Mouse (Mus musculus) midbrain, embryonic 10.5 days (tissue): ENCODE measurements around the gene Cdhr2. TPM values are rescaled to one million over a fixed set of nuclear protein-coding genes. Genes with fewer than 3 reads are reported as not detected.

Source experiments
- DNase-seq: peaks from one replicate; pipeline ENCODE4 v3.0.0-alpha.2; 2017; ENCODE audit warnings: low spot score
- H3K27ac ChIP-seq: fragments of 300-500 bp; sonication (generic); replicated peaks from 2 replicates; pipeline ENCODE4 v1.5.1; 2016; ENCODE audit warnings: mild to moderate bottlenecking
- H3K27me3 ChIP-seq: fragments of 300-500 bp; sonication (generic); 2 replicates; pipeline ENCODE4 v1.6.1; 2016; ENCODE audit warnings: low read depth, mild to moderate bottlenecking; ENCODE audit not compliant: poor library complexity, severe bottlenecking
- H3K36me3 ChIP-seq: fragments of 300-500 bp; sonication (generic); 2 replicates; pipeline ENCODE4 v1.6.1; 2016; ENCODE audit warnings: mild to moderate bottlenecking, moderate library complexity
- H3K4me1 ChIP-seq: fragments of 300-500 bp; sonication (generic); 2 replicates; pipeline ENCODE4 v1.6.1; 2016
- H3K4me3 ChIP-seq: fragments of 300-500 bp; sonication (generic); 2 replicates; pipeline ENCODE4 v1.5.1; 2016; ENCODE audit warnings: mild to moderate bottlenecking, moderate library complexity
- H3K9me3 ChIP-seq: fragments of 300-500 bp; sonication (generic); replicated peaks from 2 replicates; pipeline ENCODE4 v1.6.1; 2016; ENCODE audit warnings: mild to moderate bottlenecking
- WGBS: fragments of 180-500 bp; shearing (Covaris S2); methylation state at CpG from one replicate; pipeline ENCODE4 v1.1.7; 2016; 5-methylcytosine and 5-hydroxymethylcytosine counted together
- polyA plus RNA-seq: library from polyadenylated mRNA; unstranded; fragments of >200 nt; fragmentation: Nextera tagmentation; extraction: Ambion mirVana; gene quantifications from 2 replicates; pipeline ENCODE4 v1.2.1, GENCODE M21; 2016

The Cdhr2 gene
- polyA plus RNA-seq, 1 experiment from 2014 or later = not detected

DNA sequence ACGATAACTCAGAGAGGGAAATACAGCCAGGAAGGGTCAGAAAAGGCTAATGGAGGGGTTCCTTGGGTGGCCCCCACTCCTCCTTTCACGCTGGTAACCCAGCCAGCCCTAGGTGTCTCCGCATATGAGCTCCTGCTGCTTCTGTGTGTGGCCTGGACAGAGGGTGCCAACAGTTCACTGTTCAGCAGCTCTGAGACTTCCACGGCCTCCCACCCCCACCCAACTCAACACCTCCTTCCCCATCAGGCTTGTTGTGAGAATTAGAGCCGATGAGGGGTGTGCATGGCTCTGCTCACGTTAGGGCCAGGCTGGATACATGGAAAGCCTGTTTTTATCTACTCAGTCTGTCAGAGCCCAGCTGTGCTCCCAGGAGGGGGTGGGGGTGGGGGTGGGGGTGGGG, 44.8 kb downstream of the Cdhr2 start:
- Histone ChIP-seq H3K9me3 (no peaks in the 10 kb centered on the region), H3K36me3 (0 out of 2 replicates have a peak, but pooled peaks cover 15% of the 10 kb centered on the region), H3K4me1 (peaks cover 44% of the 10 kb centered on the region), H3K27me3 (peaks cover 41% of the 10 kb centered on the region), H3K4me3 (no peak overlapping the region), H3K27ac (no peak overlapping the region)
- WGBS = 53% methylated on average over 6 of the region's 6 CpGs
- no peak for DNase-seq

DNA sequence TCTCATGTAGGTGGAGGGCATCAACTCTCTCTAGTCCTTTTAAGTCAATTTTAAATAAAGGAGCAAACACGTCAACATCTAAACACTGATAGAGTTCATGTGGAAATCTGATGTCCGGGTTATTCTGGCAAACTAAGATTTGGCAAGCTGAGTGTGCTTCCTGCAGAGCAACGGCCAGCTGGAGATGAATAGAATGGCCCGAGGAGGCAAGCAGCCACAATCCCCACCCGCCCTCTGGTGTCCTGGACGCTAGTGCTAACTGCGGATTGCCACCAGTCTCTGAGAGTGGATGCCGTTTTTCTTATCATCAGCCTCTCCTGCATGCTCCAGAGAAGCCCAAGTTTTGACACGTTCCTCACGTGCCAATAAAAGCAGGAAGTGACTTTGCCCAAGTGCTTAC, 45.6 kb downstream of the Cdhr2 start:
- no peaks in the 10 kb centered on the region for H3K9me3 ChIP-seq
- H3K4me1 ChIP-seq = peaks cover 44% of the 10 kb centered on the region
- 0 out of 2 replicates have a peak, but pooled peaks cover 7% of the 10 kb centered on the region for H3K36me3 ChIP-seq
- H3K27me3 ChIP-seq = peaks cover 48% of the 10 kb centered on the region
- no peak for DNase-seq
- H3K27ac ChIP-seq = no peak overlapping the region
- 47% methylated on average over 10 of the region's 10 CpGs for WGBS
- no peak overlapping the region; the same call in 1 of the 2 replicates for H3K4me3 ChIP-seq

DNA sequence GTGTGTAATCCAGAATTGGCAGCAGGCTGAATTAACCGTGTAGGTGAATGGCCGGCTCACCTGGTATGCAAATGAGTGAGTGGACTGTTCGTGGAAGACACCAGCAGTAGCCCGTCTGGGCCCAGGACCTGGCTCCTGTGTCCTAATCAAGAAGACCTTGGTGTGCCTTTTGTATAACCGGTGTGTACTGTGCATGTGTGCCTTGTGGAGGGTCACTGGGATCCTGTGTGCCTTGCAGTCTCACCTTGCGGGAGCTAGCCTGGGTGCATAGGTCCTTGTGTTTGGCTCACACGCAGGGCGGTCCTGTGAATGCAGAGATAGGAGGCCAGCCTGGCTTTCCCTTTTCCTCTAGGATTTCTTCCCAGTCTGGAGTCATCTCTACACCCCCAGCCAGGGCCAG, 46.9 kb downstream of the Cdhr2 start:
- 86% methylated on average over 8 of the region's 8 CpGs for WGBS
- Histone ChIP-seq H3K9me3 (no peaks in the 10 kb centered on the region), H3K4me1 (peaks cover 44% of the 10 kb centered on the region), H3K4me3 (peak overlapping the region; percentile 75), H3K27ac (peak overlapping the region; percentile 87; the same call in 1 of the 2 replicates), H3K27me3 (peaks cover 54% of the 10 kb centered on the region), H3K36me3 (0 out of 2 replicates have a peak, but pooled peaks cover 7% of the 10 kb centered on the region)
- no peak for DNase-seq

DNA sequence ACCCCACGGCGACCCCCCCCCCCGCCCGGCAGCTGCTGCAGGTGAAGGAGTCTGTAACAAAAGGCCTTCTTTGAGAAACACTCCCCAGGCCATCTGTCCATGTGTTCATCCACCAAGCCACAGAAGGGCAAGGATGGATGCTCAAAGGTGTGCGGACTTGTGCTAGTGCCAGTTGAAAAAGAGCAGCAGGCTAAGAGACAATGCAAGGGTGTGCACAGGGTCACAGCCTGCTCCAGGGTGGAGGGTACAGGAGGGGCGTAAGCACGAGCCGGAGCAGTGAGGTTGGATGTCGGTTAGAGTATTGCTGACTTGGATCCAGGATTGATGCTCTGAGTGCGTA, 47.4 kb downstream of the Cdhr2 start:
- Histone ChIP-seq H3K9me3 (no peaks in the 10 kb centered on the region), H3K4me1 (peaks cover 44% of the 10 kb centered on the region), H3K4me3 (peak overlapping the region; percentile 75), H3K36me3 (0 out of 2 replicates have a peak, but pooled peaks cover 7% of the 10 kb centered on the region), H3K27ac (peak overlapping the region; percentile 87), H3K27me3 (peaks cover 57% of the 10 kb centered on the region)
- 48% methylated on average over 10 of the region's 10 CpGs for WGBS
- no peak for DNase-seq

DNA sequence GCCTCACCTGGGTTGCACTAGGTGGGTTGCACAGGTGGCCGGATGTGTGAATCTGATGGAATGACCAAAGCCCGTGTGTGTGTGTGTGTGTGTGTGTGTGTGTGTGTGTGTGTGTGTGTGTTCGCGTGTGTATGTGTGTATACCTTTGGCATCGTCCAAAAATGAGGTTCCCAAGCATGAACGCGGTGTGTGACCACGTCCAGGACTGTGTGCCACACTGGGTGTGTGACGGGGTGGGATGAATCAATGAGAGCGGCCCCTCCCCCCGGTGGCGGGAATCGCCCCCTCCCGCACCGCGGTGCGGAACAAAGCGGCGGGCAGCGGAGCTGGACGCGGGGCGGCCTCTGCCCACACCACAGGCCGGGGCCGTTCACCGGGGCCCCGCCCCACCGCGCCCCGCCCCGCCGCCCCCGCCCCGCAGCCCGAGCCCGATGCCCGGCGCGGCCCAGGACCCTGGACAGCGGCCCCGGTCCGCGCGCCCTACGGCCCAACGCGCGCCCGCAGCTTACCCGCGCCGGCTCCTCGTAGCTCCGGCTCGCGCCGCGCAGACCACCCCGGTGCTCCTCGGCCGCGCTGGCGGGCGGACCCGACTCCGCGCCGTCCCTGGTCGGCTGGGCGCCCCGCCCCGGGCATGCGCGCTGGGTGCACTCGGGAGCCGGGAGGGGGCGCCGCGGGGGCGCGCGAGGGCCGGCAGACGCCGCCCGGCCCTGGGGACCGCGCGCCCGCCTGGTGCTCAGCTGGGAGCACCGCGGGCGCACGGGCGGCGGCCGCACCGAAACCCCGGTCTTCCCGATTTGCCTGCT, 48.0 kb downstream of the Cdhr2 start:
- peak; percentile 79 for DNase-seq
- Histone ChIP-seq H3K36me3 (0 out of 2 replicates have a peak, but pooled peaks cover 7% of the 10 kb centered on the region), H3K27me3 (peaks cover 63% of the 10 kb centered on the region), H3K4me3 (peak overlapping the region; percentile 75), H3K27ac (peak overlapping the region; percentile 87), H3K9me3 (no peaks in the 10 kb centered on the region), H3K4me1 (peaks cover 50% of the 10 kb centered on the region)
- 2% methylated on average over 93 of the region's 100 CpGs for WGBS

DNA sequence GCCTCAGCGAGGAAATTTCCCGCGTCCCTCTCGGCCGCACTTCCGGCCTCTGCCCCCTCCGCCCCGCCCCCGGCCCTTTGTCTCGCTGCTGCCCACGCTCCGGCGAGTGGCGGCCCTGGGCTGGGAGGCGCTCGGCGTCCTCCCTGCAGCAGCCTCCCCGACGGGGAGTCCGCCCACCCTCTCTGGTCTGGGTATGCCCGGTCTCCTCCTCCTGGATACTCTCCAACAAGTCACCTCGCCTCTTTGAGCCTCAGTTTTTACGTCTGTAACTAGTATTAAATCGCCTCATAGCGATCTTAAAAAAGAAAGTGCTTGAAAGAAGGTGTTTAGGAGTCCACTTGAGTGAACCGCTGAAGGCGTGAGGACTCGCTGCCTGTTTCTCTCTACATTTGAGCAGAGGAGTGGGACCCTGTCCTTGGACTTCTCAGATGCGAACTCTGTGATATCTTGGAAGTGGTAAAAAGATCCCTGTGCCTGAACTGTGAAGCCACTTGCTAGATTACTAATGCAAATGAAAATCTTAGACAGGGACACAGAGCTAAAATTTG, 48.7 kb downstream of the Cdhr2 start, which contains the start of gene Gprin1:
Gene Gprin1 (minus strand): TSS at position 11 of the 548 bp plus-strand sequence.
- no peak for DNase-seq
- Histone ChIP-seq H3K27ac (peak within 1 kb of the TSS; percentile 87), H3K27me3 (peaks cover 69% of the 10 kb centered on the region), H3K9me3 (no peaks in the 10 kb centered on the region), H3K36me3 (0 out of 2 replicates have a peak, but pooled peaks cover 4% of the 10 kb centered on the region), H3K4me3 (peak within 1 kb of the TSS; percentile 75), H3K4me1 (peaks cover 49% of the 10 kb centered on the region)
- WGBS = 3% methylated on average over 29 of the region's 29 CpGs

DNA sequence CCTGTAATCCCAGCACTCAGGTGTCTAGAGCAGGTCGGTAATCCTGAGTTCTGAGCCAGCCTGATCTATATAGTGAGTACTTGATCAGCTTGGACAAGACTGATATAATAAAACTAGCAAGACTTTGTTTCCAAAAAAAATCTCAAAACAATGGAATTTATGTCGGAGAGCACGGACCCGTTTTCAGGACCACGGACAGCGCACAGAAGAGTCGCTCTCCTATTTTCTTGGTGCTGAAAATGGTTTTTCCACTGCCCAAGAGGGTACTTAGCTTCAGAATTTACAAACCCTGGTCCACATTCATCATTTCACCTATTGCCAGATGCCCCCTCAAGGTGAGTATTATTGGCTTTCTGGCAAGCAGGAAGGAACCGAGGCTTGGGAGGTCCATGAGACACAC, 49.4 kb downstream of the Cdhr2 start:
- Histone ChIP-seq H3K4me1 (peaks cover 56% of the 10 kb centered on the region), H3K36me3 (no peaks in the 10 kb centered on the region), H3K9me3 (no peaks in the 10 kb centered on the region), H3K4me3 (no peak overlapping the region), H3K27me3 (peaks cover 75% of the 10 kb centered on the region), H3K27ac (no peak overlapping the region)
- 3% methylated on average over 8 of the region's 8 CpGs for WGBS
- no peak for DNase-seq

DNA sequence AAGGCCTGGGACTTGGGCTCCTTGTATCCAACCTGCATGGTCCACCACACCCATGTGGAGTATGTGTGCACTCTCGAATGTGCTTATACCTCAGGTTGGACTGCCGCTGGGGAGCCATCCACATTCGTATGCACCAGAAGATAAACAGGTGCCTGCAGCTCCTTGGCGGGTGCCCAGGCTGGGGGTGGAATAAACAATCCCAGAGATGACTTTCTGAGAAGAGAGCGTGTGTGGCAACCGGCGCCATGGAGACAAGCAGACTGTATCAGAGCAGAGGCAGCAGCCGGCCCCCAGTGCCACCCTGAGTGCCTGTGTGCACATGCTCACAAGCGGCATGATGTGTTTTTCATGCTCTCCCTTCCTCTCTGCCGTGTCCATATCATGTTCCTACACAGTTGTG, 51.4 kb downstream of the Cdhr2 start:
- WGBS = 76% methylated on average over 10 of the region's 10 CpGs
- no peaks in the 10 kb centered on the region for H3K36me3 ChIP-seq
- no peak overlapping the region for H3K4me3 ChIP-seq
- H3K9me3 ChIP-seq = no peaks in the 10 kb centered on the region
- peaks cover 46% of the 10 kb centered on the region for H3K4me1 ChIP-seq
- H3K27ac ChIP-seq = no peak overlapping the region
- H3K27me3 ChIP-seq = peaks cover 84% of the 10 kb centered on the region
- DNase-seq = no peak

DNA sequence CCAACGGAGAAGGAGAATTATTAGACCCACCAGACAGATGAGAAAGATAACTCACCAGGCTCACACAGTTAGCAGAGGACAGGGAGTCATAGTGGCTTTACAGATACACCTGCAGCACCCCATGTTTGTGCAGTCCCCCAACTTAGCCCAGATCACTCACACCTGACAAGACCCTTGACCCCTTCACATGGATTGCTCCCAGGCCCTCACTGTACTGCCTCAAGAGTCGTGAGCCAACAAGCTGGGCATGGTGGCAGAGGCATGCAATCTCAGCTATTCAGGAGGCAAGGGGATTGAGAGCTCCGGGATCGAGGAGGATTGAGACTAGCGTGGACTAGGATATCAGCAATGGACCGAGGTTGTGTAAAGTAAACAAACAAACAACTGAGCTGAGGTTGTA, 52.5 kb downstream of the Cdhr2 start:
- DNase-seq = no peak
- Histone ChIP-seq H3K4me1 (peaks cover 46% of the 10 kb centered on the region), H3K27me3 (peaks cover 76% of the 10 kb centered on the region), H3K4me3 (no peak overlapping the region), H3K36me3 (no peaks in the 10 kb centered on the region), H3K27ac (no peak overlapping the region), H3K9me3 (no peaks in the 10 kb centered on the region)
- 72% methylated on average over 6 of the region's 6 CpGs for WGBS

DNA sequence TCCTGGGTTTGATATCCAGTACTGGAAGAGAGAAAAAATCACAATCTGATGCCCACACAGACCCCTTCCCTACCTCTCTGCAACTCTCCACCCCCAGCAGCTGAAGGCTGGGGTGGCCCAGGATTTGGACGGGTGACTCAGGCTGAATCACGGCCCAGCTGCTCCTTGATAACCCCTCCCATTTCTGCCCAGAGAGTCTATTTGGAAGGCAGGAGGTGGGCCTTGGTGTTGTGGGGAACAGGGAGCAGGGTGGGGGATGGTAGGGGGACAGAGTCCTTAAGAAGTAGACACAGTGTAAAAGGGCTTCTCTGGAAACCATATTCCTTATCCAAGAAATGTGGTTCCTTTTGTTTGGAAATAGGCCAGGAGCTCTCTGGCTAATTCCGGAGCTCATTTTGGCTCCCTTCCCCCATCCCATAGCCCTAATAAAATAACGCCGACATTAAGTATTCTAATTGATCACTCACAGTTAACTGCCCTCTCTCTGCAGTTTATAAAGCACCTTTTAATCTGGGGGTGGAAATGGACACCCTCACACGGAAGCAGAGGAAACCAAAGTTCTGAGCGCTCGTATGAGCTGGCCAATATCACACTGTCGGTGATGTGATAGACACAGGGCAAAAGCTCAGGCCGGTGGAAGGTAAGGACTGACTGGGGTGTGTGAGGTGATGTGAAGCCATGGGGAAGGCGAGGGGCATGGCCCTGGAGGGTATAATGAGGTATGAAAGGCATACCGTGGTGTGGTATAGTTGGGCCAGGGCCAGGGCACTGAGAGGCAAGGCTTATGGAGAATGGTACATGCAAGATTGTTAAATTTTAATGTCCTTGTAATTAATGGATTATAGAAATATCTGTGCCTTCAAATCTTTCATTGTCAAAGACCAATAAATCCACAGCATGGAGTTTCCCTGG, 53.2 kb downstream of the Cdhr2 start:
- no peak overlapping the region for H3K4me3 ChIP-seq
- peaks cover 77% of the 10 kb centered on the region for H3K27me3 ChIP-seq
- no peaks in the 10 kb centered on the region for H3K9me3 ChIP-seq
- no peak overlapping the region for H3K27ac ChIP-seq
- peaks cover 46% of the 10 kb centered on the region for H3K4me1 ChIP-seq
- 44% methylated on average over 12 of the region's 12 CpGs for WGBS
- no peak for DNase-seq
- no peaks in the 10 kb centered on the region for H3K36me3 ChIP-seq

DNA sequence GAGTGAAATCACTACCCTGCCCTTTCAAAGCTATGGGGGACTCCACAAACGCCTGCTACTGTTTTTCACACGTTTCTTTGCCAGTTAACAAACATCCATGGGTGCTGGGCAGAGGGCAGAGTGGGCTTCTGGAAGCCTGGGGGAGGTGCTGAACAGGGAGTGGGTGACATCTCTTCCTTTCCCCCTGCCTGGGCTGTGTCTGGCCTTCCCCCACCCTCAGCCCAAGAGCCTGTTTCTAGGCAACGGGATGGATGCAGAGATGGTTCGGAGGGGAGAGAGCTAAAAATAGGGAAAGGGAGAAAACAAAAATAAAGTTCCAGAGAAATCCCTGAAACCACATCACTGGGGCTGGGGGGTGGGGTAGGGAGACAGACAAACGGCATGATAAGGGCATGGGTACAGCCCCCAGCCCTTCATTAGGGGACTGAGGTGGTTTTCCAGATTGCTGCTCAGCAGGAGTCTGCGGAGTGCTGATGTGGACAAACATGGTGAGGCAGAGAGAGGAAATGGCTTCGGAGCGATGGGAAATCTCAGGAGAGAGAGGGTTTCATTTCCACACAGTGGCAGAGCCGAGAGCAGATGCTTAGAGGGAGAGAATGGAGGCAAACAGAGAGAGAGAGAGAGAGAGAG, 54.1 kb downstream of the Cdhr2 start:
- Histone ChIP-seq H3K27ac (0 out of 2 replicates have a peak overlapping the region, but pooled peaks have one; percentile 13), H3K27me3 (peaks cover 77% of the 10 kb centered on the region), H3K4me3 (0 out of 2 replicates have a peak overlapping the region, but pooled peaks have one; percentile 4), H3K9me3 (no peaks in the 10 kb centered on the region), H3K36me3 (no peaks in the 10 kb centered on the region), H3K4me1 (peaks cover 46% of the 10 kb centered on the region)
- 30% methylated on average over 9 of the region's 9 CpGs for WGBS
- no peak for DNase-seq

DNA sequence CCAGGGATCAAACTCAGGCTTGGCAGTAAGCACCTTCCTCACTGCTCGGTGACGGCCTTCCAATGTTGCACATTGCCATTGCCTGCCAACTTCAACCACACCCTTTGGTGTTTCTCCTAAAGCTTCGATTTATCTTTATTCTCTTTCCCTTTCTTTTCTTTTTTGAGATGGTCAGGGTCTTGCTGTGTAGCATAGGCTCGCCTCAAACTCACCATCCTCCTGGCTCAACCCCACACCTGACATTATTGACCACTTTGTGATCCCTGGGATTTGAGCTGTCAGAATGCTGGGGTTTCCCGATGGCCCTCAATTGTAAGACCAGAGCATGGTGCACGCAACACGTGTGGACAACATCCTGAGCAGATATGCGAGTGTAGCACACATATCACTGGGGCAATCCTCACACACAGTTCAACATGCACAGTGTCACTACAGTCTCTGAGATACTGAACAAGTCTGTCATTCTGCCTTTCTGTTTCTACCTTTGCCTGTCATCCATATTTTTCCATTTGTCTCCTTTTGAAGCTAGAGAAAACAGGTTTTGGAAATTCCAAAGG, 55.0 kb downstream of the Cdhr2 start:
- WGBS = 91% methylated on average over 8 of the region's 8 CpGs

More for the DNA sequence above, 55.0 kb downstream of the Cdhr2 start:
- Histone ChIP-seq H3K27ac (no peak overlapping the region), H3K27me3 (peaks cover 77% of the 10 kb centered on the region), H3K4me3 (no peak overlapping the region), H3K9me3 (no peaks in the 10 kb centered on the region), H3K4me1 (peaks cover 51% of the 10 kb centered on the region), H3K36me3 (no peaks in the 10 kb centered on the region)
- DNase-seq = no peak
